Mouse (Mus musculus) forebrain, embryonic 15.5 days (tissue): Measurements from ENCODE around the gene Kcnab2. TPM values are rescaled to one million over a fixed set of nuclear protein-coding genes. Genes with fewer than 3 reads are reported as not detected.
A peak's percentile ranks its signal among the peaks of the same experiment; 100 is the strongest.

Source experiments
- ATAC-seq: fragments of 200-750 bp; cut with Nextera tagmentation; replicated peaks from 2 replicates; pipeline ENCODE4 v1.8.0; 2017; ENCODE audit warnings: mild to moderate bottlenecking, moderate TSS enrichment, moderate library complexity
- H3K27ac ChIP-seq: fragments of 300-500 bp; sonication (generic); replicated peaks from 2 replicates; pipeline ENCODE4 v1.5.1; 2015; ENCODE audit warnings: mild to moderate bottlenecking, inconsistent platforms
- H3K27me3 ChIP-seq: fragments of 300-500 bp; sonication (generic); 2 replicates; pipeline ENCODE4 v1.6.1; 2015; ENCODE audit warnings: inconsistent platforms
- H3K36me3 ChIP-seq: fragments of 300-500 bp; sonication (generic); 2 replicates; pipeline ENCODE4 v1.6.1; 2015; ENCODE audit warnings: mild to moderate bottlenecking, inconsistent platforms
- H3K4me1 ChIP-seq: fragments of 300-500 bp; sonication (generic); 2 replicates; pipeline ENCODE4 v1.6.1; 2015; ENCODE audit warnings: inconsistent platforms
- H3K4me2 ChIP-seq: fragments of 300-500 bp; sonication (generic); replicated peaks from 2 replicates; pipeline ENCODE4 v1.6.1; 2015; ENCODE audit warnings: mild to moderate bottlenecking, inconsistent platforms
- H3K4me3 ChIP-seq: fragments of 300-500 bp; sonication (generic); 2 replicates; pipeline ENCODE4 v1.5.1; 2015; ENCODE audit warnings: mild to moderate bottlenecking, inconsistent platforms
- H3K9ac ChIP-seq: fragments of 300-500 bp; sonication (generic); replicated peaks from 2 replicates; pipeline ENCODE4 v1.6.1; 2015; ENCODE audit warnings: mild to moderate bottlenecking, inconsistent platforms
- H3K9me3 ChIP-seq: fragments of 300-500 bp; sonication (generic); 2 replicates; pipeline ENCODE4 v1.6.1; 2016; ENCODE audit warnings: inconsistent platforms
- WGBS: fragments of 180-500 bp; shearing (Covaris S2); methylation state at CpG from one replicate; pipeline ENCODE4 v1.1.7; 2015; ENCODE audit warnings: mixed read lengths; 5-methylcytosine and 5-hydroxymethylcytosine counted together
- polyA plus RNA-seq: library from polyadenylated mRNA; unstranded; fragments of >200 nt; fragmentation: Nextera tagmentation; extraction: Ambion mirVana; gene quantifications from 2 replicates; pipeline ENCODE4 v1.2.1, GENCODE M21; 2015

The Kcnab2 gene
- polyA plus RNA-seq, 1 experiment from 2014 or later, result 17.2 TPM

GRCm38 (mm10) chr4:152447731-152448665 lies 29.7 kb downstream of the Kcnab2 start:
- H3K27me3 ChIP-seq, result no peaks in the 10 kb centered on the region
- ATAC-seq, result no peak
- 80% methylated on average over 22 of the region's 22 CpGs for WGBS
- no peak overlapping the region for H3K9ac ChIP-seq
- no peak overlapping the region for H3K4me2 ChIP-seq
- H3K4me1 ChIP-seq, result 0 out of 2 replicates have a peak, but pooled peaks cover under 1% of the 10 kb centered on the region
- H3K36me3 ChIP-seq, result no peaks in the 10 kb centered on the region
- H3K4me3 ChIP-seq, result no peak overlapping the region
- H3K27ac ChIP-seq, result no peak overlapping the region
- H3K9me3 ChIP-seq, result no peaks in the 10 kb centered on the region

- ATAC-seq, result no peak
- no peak overlapping the region for H3K27ac ChIP-seq
- no peaks in the 10 kb centered on the region for H3K4me1 ChIP-seq
- H3K9me3 ChIP-seq, result no peaks in the 10 kb centered on the region
- H3K27me3 ChIP-seq, result no peaks in the 10 kb centered on the region
- no peak overlapping the region for H3K4me2 ChIP-seq
- H3K9ac ChIP-seq, result no peak overlapping the region
- no peak overlapping the region for H3K4me3 ChIP-seq
- no peaks in the 10 kb centered on the region for H3K36me3 ChIP-seq
- WGBS, result 89% methylated on average over 10 of the region's 10 CpGs
Measured at GRCm38 (mm10) chr4:152446178-152446577, 31.5 kb downstream of the Kcnab2 start.

- no peak overlapping the region for H3K9ac ChIP-seq
- no peak overlapping the region for H3K27ac ChIP-seq
- no peak for ATAC-seq
- no peaks in the 10 kb centered on the region for H3K36me3 ChIP-seq
- no peaks in the 10 kb centered on the region for H3K4me1 ChIP-seq
- no peak overlapping the region for H3K4me2 ChIP-seq
- H3K4me3 ChIP-seq, result no peak overlapping the region
- no peaks in the 10 kb centered on the region for H3K27me3 ChIP-seq
- H3K9me3 ChIP-seq, result no peaks in the 10 kb centered on the region
- WGBS, result 36% methylated on average over 9 of the region's 9 CpGs
Measured at GRCm38 (mm10) chr4:152441536-152441935, 36.1 kb downstream of the Kcnab2 start.

- no peak overlapping the region for H3K4me3 ChIP-seq
- no peak overlapping the region for H3K4me2 ChIP-seq
- no peaks in the 10 kb centered on the region for H3K4me1 ChIP-seq
- no peak overlapping the region for H3K9ac ChIP-seq
- no peaks in the 10 kb centered on the region for H3K36me3 ChIP-seq
- WGBS, result 61% methylated on average over 9 of the region's 9 CpGs
- H3K27ac ChIP-seq, result no peak overlapping the region
- H3K27me3 ChIP-seq, result no peaks in the 10 kb centered on the region
- H3K9me3 ChIP-seq, result no peaks in the 10 kb centered on the region
- no peak for ATAC-seq
Measured at GRCm38 (mm10) chr4:152440882-152441281, 36.8 kb downstream of the Kcnab2 start.

GRCm38 (mm10) chr4:152435255-152435654 lies 42.4 kb downstream of the Kcnab2 start:
- H3K4me3 ChIP-seq, result peak overlapping the region; percentile 29
- no peaks in the 10 kb centered on the region for H3K9me3 ChIP-seq
- no peaks in the 10 kb centered on the region for H3K36me3 ChIP-seq
- H3K27ac ChIP-seq, result 0 out of 2 replicates have a peak overlapping the region, but pooled peaks have one; percentile 7
- H3K4me2 ChIP-seq, result peak overlapping the region; percentile 54
- WGBS, result 7% methylated on average over 10 of the region's 10 CpGs
- peak; percentile 76 for ATAC-seq
- H3K27me3 ChIP-seq, result no peaks in the 10 kb centered on the region
- H3K9ac ChIP-seq, result peak overlapping the region; percentile 31
- H3K4me1 ChIP-seq, result peaks cover 7% of the 10 kb centered on the region

GRCm38 (mm10) chr4:152434836-152435235 lies 42.8 kb downstream of the Kcnab2 start:
- Histone ChIP-seq H3K36me3 (no peaks in the 10 kb centered on the region), H3K4me2 (peak overlapping the region; percentile 54), H3K9me3 (no peaks in the 10 kb centered on the region), H3K4me1 (peaks cover 7% of the 10 kb centered on the region), H3K27ac (0 out of 2 replicates have a peak overlapping the region, but pooled peaks have one; percentile 7), H3K27me3 (no peaks in the 10 kb centered on the region), H3K9ac (peak overlapping the region; percentile 31; the same call in 1 of the 2 replicates), H3K4me3 (peak overlapping the region; percentile 29)
- WGBS, result 1% methylated on average over 9 of the region's 9 CpGs
- ATAC-seq, result peak; percentile 96

- no peak overlapping the region for H3K4me3 ChIP-seq
- no peaks in the 10 kb centered on the region for H3K27me3 ChIP-seq
- H3K4me2 ChIP-seq, result no peak overlapping the region
- WGBS, result 55% methylated on average over 5 of the region's 5 CpGs
- peaks cover 15% of the 10 kb centered on the region for H3K4me1 ChIP-seq
- no peak overlapping the region for H3K27ac ChIP-seq
- no peaks in the 10 kb centered on the region for H3K9me3 ChIP-seq
- no peaks in the 10 kb centered on the region for H3K36me3 ChIP-seq
- no peak overlapping the region for H3K9ac ChIP-seq
- no peak for ATAC-seq
Measured at GRCm38 (mm10) chr4:152432308-152432707, 45.4 kb downstream of the Kcnab2 start.

- Histone ChIP-seq H3K27ac (no peak overlapping the region), H3K9ac (no peak overlapping the region), H3K9me3 (no peaks in the 10 kb centered on the region), H3K36me3 (no peaks in the 10 kb centered on the region), H3K4me1 (peaks cover 7% of the 10 kb centered on the region), H3K4me2 (no peak overlapping the region), H3K4me3 (no peak overlapping the region), H3K27me3 (no peaks in the 10 kb centered on the region)
- ATAC-seq, result no peak
- 55% methylated on average over 8 of the region's 8 CpGs for WGBS
Measured at GRCm38 (mm10) chr4:152428259-152428658, 49.4 kb downstream of the Kcnab2 start.

- no peaks in the 10 kb centered on the region for H3K27me3 ChIP-seq
- no peak overlapping the region for H3K9ac ChIP-seq
- ATAC-seq, result no peak
- H3K4me3 ChIP-seq, result no peak overlapping the region
- WGBS, result 69% methylated on average over 5 of the region's 5 CpGs
- no peaks in the 10 kb centered on the region for H3K36me3 ChIP-seq
- no peak overlapping the region for H3K27ac ChIP-seq
- no peak overlapping the region for H3K4me2 ChIP-seq
- no peaks in the 10 kb centered on the region for H3K9me3 ChIP-seq
- peaks cover 7% of the 10 kb centered on the region for H3K4me1 ChIP-seq
Measured at GRCm38 (mm10) chr4:152424922-152425321, 52.7 kb downstream of the Kcnab2 start.

- Histone ChIP-seq H3K4me3 (no peak overlapping the region), H3K4me1 (peaks cover 7% of the 10 kb centered on the region), H3K36me3 (no peaks in the 10 kb centered on the region), H3K27me3 (no peaks in the 10 kb centered on the region), H3K9ac (no peak overlapping the region), H3K9me3 (no peaks in the 10 kb centered on the region), H3K27ac (no peak overlapping the region), H3K4me2 (no peak overlapping the region)
- 35% methylated on average over 4 of the region's 4 CpGs for WGBS
- no peak for ATAC-seq
Measured at GRCm38 (mm10) chr4:152424341-152424740, 53.3 kb downstream of the Kcnab2 start.

- Histone ChIP-seq H3K9me3 (no peaks in the 10 kb centered on the region), H3K4me2 (no peak overlapping the region), H3K36me3 (no peaks in the 10 kb centered on the region), H3K4me3 (no peak overlapping the region), H3K9ac (no peak overlapping the region), H3K27me3 (no peaks in the 10 kb centered on the region), H3K27ac (no peak overlapping the region), H3K4me1 (peaks cover 7% of the 10 kb centered on the region)
- 84% methylated on average over 6 of the region's 6 CpGs for WGBS
- no peak for ATAC-seq
Measured at GRCm38 (mm10) chr4:152423576-152423975, 54.1 kb downstream of the Kcnab2 start.

GRCm38 (mm10) chr4:152418229-152419060 lies 59.2 kb downstream of the Kcnab2 start:
- no peak overlapping the region for H3K4me3 ChIP-seq
- ATAC-seq, result no peak

More at GRCm38 (mm10) chr4:152418229-152419060, 59.2 kb downstream of the Kcnab2 start:
- 46% methylated on average over 28 of the region's 28 CpGs for WGBS
- no peak overlapping the region for H3K4me2 ChIP-seq
- no peaks in the 10 kb centered on the region for H3K36me3 ChIP-seq
- H3K9me3 ChIP-seq, result no peaks in the 10 kb centered on the region
- no peaks in the 10 kb centered on the region for H3K27me3 ChIP-seq
- no peaks in the 10 kb centered on the region for H3K4me1 ChIP-seq
- no peak overlapping the region for H3K9ac ChIP-seq
- H3K27ac ChIP-seq, result no peak overlapping the region
